Mouse (Mus musculus): Measurements from ENCODE around the gene Ublcp1. TPM values are rescaled to one million over a fixed set of nuclear protein-coding genes. Genes with fewer than 3 reads are reported as not detected.
A peak's percentile ranks its signal among the peaks of the same experiment; 100 is the strongest.

Ublcp1 gene
- polyA plus RNA-seq, 1 experiment from 2014 or later, result 63.9 TPM

- no peak overlapping the region for H3K4me2 ChIP-seq (ENCODE audit: low read length)
- no peak for DNase-seq (ENCODE audit: low spot score)
- 86% methylated on average over 2 of the region's 2 CpGs for WGBS
- no peak overlapping the region for H3K4me3 ChIP-seq (ENCODE audit: low read depth, low read length)
- H3K27ac ChIP-seq (ENCODE audit: low read depth), result no peak overlapping the region
- peaks cover 4% of the 10 kb centered on the region for H3K4me1 ChIP-seq (replicated peaks; ENCODE audit: control insufficient read depth, insufficient read depth, low read length)
- no peaks in the 10 kb centered on the region for H3K27me3 ChIP-seq (replicated peaks; ENCODE audit: control insufficient read depth, insufficient read depth, low read length)
- no peak for ATAC-seq (replicated peaks; ENCODE audit: low FRiP score, low TSS enrichment, low read depth)
- H3K9ac ChIP-seq (ENCODE audit: low read length), result no peak overlapping the region
- H3K9me3 ChIP-seq (ENCODE audit: control insufficient read depth, low read length), result no peaks in the 10 kb centered on the region
- no peaks in the 10 kb centered on the region for H3K36me3 ChIP-seq (ENCODE audit: control insufficient read depth, insufficient read depth, low read length)
Measured at GRCm38 (mm10) chr11:44476445-44476844, 6.1 kb upstream of the Ublcp1 start.

DNA sequence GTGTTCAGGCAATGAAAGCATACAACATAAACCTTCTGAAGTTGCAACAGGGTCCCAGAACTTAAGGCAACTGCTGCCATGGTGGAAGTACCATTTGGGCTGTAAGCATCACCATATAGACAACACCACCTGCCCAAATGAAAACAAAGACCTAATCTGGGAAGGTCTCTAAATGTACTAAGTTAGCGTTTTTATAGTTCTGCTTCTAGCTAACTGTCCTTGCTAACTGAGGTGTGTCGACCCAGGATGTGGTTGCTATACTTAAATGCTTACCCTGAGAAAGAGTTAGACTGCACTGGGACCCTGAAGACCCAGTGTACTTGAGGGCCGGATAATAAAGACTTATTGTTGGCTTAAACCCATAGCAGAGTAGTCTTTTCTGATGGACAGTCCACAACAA, 5.2 kb upstream of the Ublcp1 start:
- Histone ChIP-seq H3K4me3 (ENCODE audit: low read depth, low read length) (no peak overlapping the region), H3K27me3 (replicated peaks; ENCODE audit: control insufficient read depth, insufficient read depth, low read length) (no peaks in the 10 kb centered on the region), H3K9ac (ENCODE audit: low read length) (no peak overlapping the region), H3K9me3 (ENCODE audit: control insufficient read depth, low read length) (no peaks in the 10 kb centered on the region), H3K36me3 (ENCODE audit: control insufficient read depth, insufficient read depth, low read length) (no peaks in the 10 kb centered on the region), H3K4me1 (replicated peaks; ENCODE audit: control insufficient read depth, insufficient read depth, low read length) (peaks cover 8% of the 10 kb centered on the region), H3K4me2 (ENCODE audit: low read length) (no peak overlapping the region), H3K27ac (ENCODE audit: low read depth) (no peak overlapping the region)
- ATAC-seq (replicated peaks; ENCODE audit: low FRiP score, low TSS enrichment, low read depth) (no peak), DNase-seq (ENCODE audit: low spot score) (no peak)
- 78% methylated on average over 3 of the region's 3 CpGs for WGBS

GRCm38 (mm10) chr11:44471337-44471995, 1.2 kb upstream of the Ublcp1 start:
- H3K4me2 ChIP-seq (ENCODE audit: low read length), result peak overlapping the region; percentile 86
- no peaks in the 10 kb centered on the region for H3K27me3 ChIP-seq (replicated peaks; ENCODE audit: control insufficient read depth, insufficient read depth, low read length)
- H3K4me3 ChIP-seq (ENCODE audit: low read depth, low read length), result peak overlapping the region; percentile 88
- H3K27ac ChIP-seq (ENCODE audit: low read depth), result peak overlapping the region; percentile 88
- H3K36me3 ChIP-seq (ENCODE audit: control insufficient read depth, insufficient read depth, low read length), result no peaks in the 10 kb centered on the region
- 19% methylated on average over 4 of the region's 4 CpGs for WGBS
- peak overlapping the region; percentile 84 for H3K9ac ChIP-seq (ENCODE audit: low read length)
- no peak for DNase-seq (ENCODE audit: low spot score)
- H3K9me3 ChIP-seq (ENCODE audit: control insufficient read depth, low read length), result no peaks in the 10 kb centered on the region
- peaks cover 8% of the 10 kb centered on the region for H3K4me1 ChIP-seq (replicated peaks; ENCODE audit: control insufficient read depth, insufficient read depth, low read length)
- no peak for ATAC-seq (replicated peaks; ENCODE audit: low FRiP score, low TSS enrichment, low read depth)

GRCm38 (mm10) chr11:44469646-44470431, 459 bp downstream of the Ublcp1 start:
- H3K9me3 ChIP-seq (ENCODE audit: control insufficient read depth, low read length), result no peaks in the 10 kb centered on the region
- peak overlapping the region; percentile 84 for H3K9ac ChIP-seq (ENCODE audit: low read length)
- peak; percentile 80 for ATAC-seq (replicated peaks; ENCODE audit: low FRiP score, low TSS enrichment, low read depth)
- H3K36me3 ChIP-seq (ENCODE audit: control insufficient read depth, insufficient read depth, low read length), result 0 out of 2 replicates have a peak, but pooled peaks cover 11% of the 10 kb centered on the region
- WGBS, result under 1% methylated on average over 59 of the region's 59 CpGs
- no peaks in the 10 kb centered on the region for H3K27me3 ChIP-seq (replicated peaks; ENCODE audit: control insufficient read depth, insufficient read depth, low read length)
- peaks cover 8% of the 10 kb centered on the region for H3K4me1 ChIP-seq (replicated peaks; ENCODE audit: control insufficient read depth, insufficient read depth, low read length)
- DNase-seq (ENCODE audit: low spot score), result no peak
- peak overlapping the region; percentile 88 for H3K27ac ChIP-seq (ENCODE audit: low read depth)
- H3K4me2 ChIP-seq (ENCODE audit: low read length), result peak overlapping the region; percentile 86
- H3K4me3 ChIP-seq (ENCODE audit: low read depth, low read length), result peak overlapping the region; percentile 88

DNA sequence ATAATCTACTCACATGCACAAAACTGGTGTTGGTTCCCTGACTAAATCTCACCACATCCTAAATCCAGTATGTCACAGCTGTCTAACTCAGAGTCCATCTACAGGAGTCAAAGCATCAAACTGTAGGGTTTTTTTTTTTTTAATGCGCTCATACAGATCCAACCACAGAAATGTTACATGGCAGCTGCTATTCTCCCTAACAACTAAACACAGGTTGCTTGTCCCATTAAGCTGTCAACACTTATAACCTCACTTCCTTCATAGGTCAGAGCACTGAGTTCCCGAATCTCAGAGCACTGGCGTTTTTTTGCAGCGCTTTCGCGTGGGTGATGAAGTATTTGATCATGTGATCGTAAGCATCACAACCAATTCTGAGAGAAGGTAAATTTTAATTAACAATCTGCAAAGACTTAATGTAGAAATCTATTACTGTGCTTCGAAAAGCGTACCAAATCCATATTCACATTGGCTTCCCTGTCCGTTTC, 1.9 kb downstream of the Ublcp1 start:
- no peak overlapping the region for H3K27ac ChIP-seq (ENCODE audit: low read depth)
- no peak overlapping the region for H3K4me2 ChIP-seq (ENCODE audit: low read length)
- H3K9ac ChIP-seq (ENCODE audit: low read length), result no peak overlapping the region
- no peaks in the 10 kb centered on the region for H3K27me3 ChIP-seq (replicated peaks; ENCODE audit: control insufficient read depth, insufficient read depth, low read length)
- peaks cover 8% of the 10 kb centered on the region for H3K4me1 ChIP-seq (replicated peaks; ENCODE audit: control insufficient read depth, insufficient read depth, low read length)
- ATAC-seq (replicated peaks; ENCODE audit: low FRiP score, low TSS enrichment, low read depth), result no peak
- H3K36me3 ChIP-seq (ENCODE audit: control insufficient read depth, insufficient read depth, low read length), result peaks cover 18% of the 10 kb centered on the region; the same call in 1 of the 2 replicates
- 91% methylated on average over 10 of the region's 10 CpGs for WGBS
- no peak overlapping the region for H3K4me3 ChIP-seq (ENCODE audit: low read depth, low read length)
- no peaks in the 10 kb centered on the region for H3K9me3 ChIP-seq (ENCODE audit: control insufficient read depth, low read length)
- DNase-seq (ENCODE audit: low spot score), result no peak

DNA sequence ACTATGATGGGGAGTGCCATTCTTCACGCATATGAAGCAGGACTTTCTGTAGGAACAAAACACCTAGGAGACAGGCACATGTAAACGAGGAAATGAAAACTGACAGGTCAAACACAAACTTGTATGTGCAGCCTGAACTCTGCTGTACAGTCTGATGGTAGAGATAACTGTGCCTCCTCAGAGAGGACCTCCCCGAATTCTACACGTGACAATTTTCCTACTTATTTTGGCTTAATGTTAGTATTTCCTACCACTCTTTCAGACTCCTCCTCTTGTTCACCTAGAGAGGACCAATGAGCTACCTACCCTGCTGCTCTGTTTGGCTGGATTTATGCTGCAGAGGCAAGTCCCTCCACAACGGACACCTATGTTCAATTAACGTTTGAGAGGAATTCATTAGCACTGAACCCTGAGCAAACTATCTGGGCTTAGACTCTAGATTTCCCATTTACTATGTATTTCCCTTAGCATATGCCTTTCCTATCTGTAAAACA, 3.3 kb downstream of the Ublcp1 start:
- H3K36me3 ChIP-seq (ENCODE audit: control insufficient read depth, insufficient read depth, low read length), result peaks cover 18% of the 10 kb centered on the region; the same call in 1 of the 2 replicates
- H3K4me3 ChIP-seq (ENCODE audit: low read depth, low read length), result no peak overlapping the region
- H3K9ac ChIP-seq (ENCODE audit: low read length), result no peak overlapping the region
- H3K4me1 ChIP-seq (replicated peaks; ENCODE audit: control insufficient read depth, insufficient read depth, low read length), result peaks cover 8% of the 10 kb centered on the region
- H3K27ac ChIP-seq (ENCODE audit: low read depth), result no peak overlapping the region
- no peak overlapping the region for H3K4me2 ChIP-seq (ENCODE audit: low read length)
- 81% methylated on average over 6 of the region's 6 CpGs for WGBS
- no peak for ATAC-seq (replicated peaks; ENCODE audit: low FRiP score, low TSS enrichment, low read depth)
- no peaks in the 10 kb centered on the region for H3K9me3 ChIP-seq (ENCODE audit: control insufficient read depth, low read length)
- no peak for DNase-seq (ENCODE audit: low spot score)
- H3K27me3 ChIP-seq (replicated peaks; ENCODE audit: control insufficient read depth, insufficient read depth, low read length), result no peaks in the 10 kb centered on the region

DNA sequence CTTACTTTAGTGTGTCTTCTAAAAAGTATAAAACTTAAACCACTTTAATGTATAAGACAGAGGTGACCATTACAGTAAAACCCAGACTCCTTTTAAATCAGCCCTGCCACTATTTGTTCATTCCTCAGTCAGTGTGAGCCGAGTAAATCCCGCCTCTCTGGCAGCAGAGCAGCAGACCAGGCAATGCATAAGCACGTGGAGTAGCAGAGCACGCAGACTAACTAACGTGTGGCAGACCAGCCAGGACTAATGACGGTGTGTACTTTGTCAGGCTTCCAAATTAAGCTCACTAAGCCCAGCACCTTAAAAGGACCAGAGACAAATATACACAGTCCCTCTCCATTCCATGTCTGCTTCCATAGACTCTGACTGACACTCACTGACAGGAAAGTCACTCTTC, 8.8 kb downstream of the Ublcp1 start:
- no peak overlapping the region for H3K4me2 ChIP-seq (ENCODE audit: low read length)
- no peak for ATAC-seq (replicated peaks; ENCODE audit: low FRiP score, low TSS enrichment, low read depth)
- WGBS, result 68% methylated on average over 6 of the region's 6 CpGs
- H3K4me1 ChIP-seq (replicated peaks; ENCODE audit: control insufficient read depth, insufficient read depth, low read length), result no peaks in the 10 kb centered on the region
- no peak overlapping the region for H3K27ac ChIP-seq (ENCODE audit: low read depth)
- peaks cover 44% of the 10 kb centered on the region; the same call in 1 of the 2 replicates for H3K36me3 ChIP-seq (ENCODE audit: control insufficient read depth, insufficient read depth, low read length)
- DNase-seq (ENCODE audit: low spot score), result no peak
- no peaks in the 10 kb centered on the region for H3K27me3 ChIP-seq (replicated peaks; ENCODE audit: control insufficient read depth, insufficient read depth, low read length)
- H3K9me3 ChIP-seq (ENCODE audit: control insufficient read depth, low read length), result no peaks in the 10 kb centered on the region
- no peak overlapping the region for H3K9ac ChIP-seq (ENCODE audit: low read length)
- H3K4me3 ChIP-seq (ENCODE audit: low read depth, low read length), result no peak overlapping the region

- ATAC-seq (replicated peaks; ENCODE audit: low FRiP score, low TSS enrichment, low read depth) (peak; percentile 68), DNase-seq (ENCODE audit: low spot score) (peak; percentile 57)
- H3K27me3 ChIP-seq (replicated peaks; ENCODE audit: control insufficient read depth, insufficient read depth, low read length), result no peaks in the 10 kb centered on the region
- no peak overlapping the region for H3K4me2 ChIP-seq (ENCODE audit: low read length)
- H3K9ac ChIP-seq (ENCODE audit: low read length), result no peak overlapping the region
- no peaks in the 10 kb centered on the region for H3K4me1 ChIP-seq (replicated peaks; ENCODE audit: control insufficient read depth, insufficient read depth, low read length)
- H3K4me3 ChIP-seq (ENCODE audit: low read depth, low read length), result no peak overlapping the region
- peaks cover 14% of the 10 kb centered on the region for H3K36me3 ChIP-seq (ENCODE audit: control insufficient read depth, insufficient read depth, low read length)
- H3K9me3 ChIP-seq (ENCODE audit: control insufficient read depth, low read length), result no peaks in the 10 kb centered on the region
- WGBS, result 53% methylated on average over 2 of the region's 2 CpGs
- no peak overlapping the region for H3K27ac ChIP-seq (ENCODE audit: low read depth)
Measured at GRCm38 (mm10) chr11:44453423-44453822, 16.9 kb downstream of the Ublcp1 start.

Measured in intestine, embryonic 14.5 days (tissue).